Mouse (Mus musculus): Measurements from ENCODE around the gene Tex29. TPM values are rescaled to one million over a fixed set of nuclear protein-coding genes. Genes with fewer than 3 reads are reported as not detected.

Tex29 gene
- 0.23 TPM in 1 of 2 replicates, not detected in the other for polyA plus RNA-seq (2012; rRNA removed)
- 0.25 TPM in 1 of 2 replicates, not detected in the other for polyA plus RNA-seq (2014; fragmentation: Nextera tagmentation; extraction: Ambion mirVana)

DNA sequence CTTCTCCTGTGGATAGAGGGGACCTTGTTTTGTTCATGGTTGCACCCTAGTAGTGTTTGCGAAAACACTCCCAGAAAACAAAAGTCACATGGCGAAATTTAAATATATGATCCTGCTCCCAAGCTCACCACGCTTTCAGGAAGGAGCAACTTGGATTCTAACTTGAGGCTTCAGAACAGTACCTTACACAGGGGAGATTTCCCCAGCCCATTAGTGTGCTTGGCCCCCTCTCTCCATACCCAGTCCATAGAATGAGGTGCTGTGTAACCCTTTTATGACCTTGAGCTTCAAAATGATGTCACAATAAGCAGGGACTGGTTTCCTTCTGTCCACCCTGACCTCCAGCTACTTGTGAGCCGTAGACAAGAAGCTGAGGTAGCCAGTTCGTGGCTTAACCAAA, at the start of gene Tex29:
Gene Tex29 (plus strand): TSS at position 301 of the 400 bp plus-strand sequence.
- H3K27ac ChIP-seq (replicated peaks; ENCODE audit: low read depth, low read length): no peak within 1 kb of the TSS
- no peak for TF ChIP-seq POLR2A (IDR thresholded peaks at IDR 0.05; ENCODE audit: borderline replicate concordance, extremely low read depth, insufficient read depth, insufficient read length)
- peaks cover 3% of the 10 kb centered on the region; the same call in 1 of the 2 replicates for H3K36me3 ChIP-seq (ENCODE audit: control insufficient read depth, insufficient read depth, low read length)
- ATAC-seq (ENCODE audit: low FRiP score, low read depth) (no peak), DNase-seq (ENCODE audit: low spot score) (no peak)
- H3K4me1 ChIP-seq (ENCODE audit: control insufficient read depth, insufficient read depth, low read length): peaks cover 6% of the 10 kb centered on the region; the same call in 1 of the 2 replicates
- no peaks in the 10 kb centered on the region for H3K27me3 ChIP-seq (ENCODE audit: control insufficient read depth, insufficient read depth, low read length)
- no peaks in the 10 kb centered on the region for H3K9me3 ChIP-seq (ENCODE audit: control insufficient read depth, low read length)
- H3K4me3 ChIP-seq (replicated peaks; ENCODE audit: low read length): no peak within 1 kb of the TSS
- 83% methylated on average over 5 of the region's 5 CpGs for WGBS
- no peak within 1 kb of the TSS for H3K9ac ChIP-seq (ENCODE audit: low read depth, low read length, severe bottlenecking)
- no peak within 1 kb of the TSS for H3K4me2 ChIP-seq (replicated peaks; ENCODE audit: low read depth, low read length, severe bottlenecking)

DNA sequence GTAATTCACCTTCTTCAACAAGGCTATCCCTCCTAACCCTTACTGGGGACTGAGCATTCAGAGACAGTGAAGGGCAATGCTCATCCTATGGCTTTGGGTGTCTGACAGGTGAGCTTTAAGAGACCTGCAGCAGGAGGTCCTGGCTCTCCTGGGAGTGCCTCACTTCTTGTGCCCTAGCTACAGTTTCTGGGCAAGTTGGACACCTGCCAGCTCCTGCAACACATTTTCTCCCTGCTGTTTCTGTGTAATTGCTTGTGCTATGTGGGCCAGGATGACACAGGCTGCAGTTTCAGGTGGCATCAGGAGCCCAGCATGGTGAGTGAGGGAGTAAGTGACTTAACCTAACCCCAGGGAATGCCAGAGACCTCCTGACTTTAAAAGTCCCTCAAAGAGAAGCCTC, 45.3 kb upstream of the Tex29 start:
- Histone ChIP-seq H3K27me3 (ENCODE audit: control insufficient read depth, insufficient read depth, low read length) (no peaks in the 10 kb centered on the region), H3K9ac (ENCODE audit: low read depth, low read length, severe bottlenecking) (no peak overlapping the region), H3K36me3 (ENCODE audit: control insufficient read depth, insufficient read depth, low read length) (peaks cover 43% of the 10 kb centered on the region), H3K4me1 (ENCODE audit: control insufficient read depth, insufficient read depth, low read length) (no peaks in the 10 kb centered on the region), H3K4me3 (replicated peaks; ENCODE audit: low read length) (no peak overlapping the region), H3K9me3 (ENCODE audit: control insufficient read depth, low read length) (no peaks in the 10 kb centered on the region), H3K4me2 (replicated peaks; ENCODE audit: low read depth, low read length, severe bottlenecking) (no peak overlapping the region), H3K27ac (replicated peaks; ENCODE audit: low read depth, low read length) (no peak overlapping the region)
- DNase-seq (ENCODE audit: low spot score) (no peak), ATAC-seq (ENCODE audit: low FRiP score, low read depth) (no peak)
- no peak for TF ChIP-seq POLR2A (IDR thresholded peaks at IDR 0.05; ENCODE audit: borderline replicate concordance, extremely low read depth, insufficient read depth, insufficient read length)

DNA sequence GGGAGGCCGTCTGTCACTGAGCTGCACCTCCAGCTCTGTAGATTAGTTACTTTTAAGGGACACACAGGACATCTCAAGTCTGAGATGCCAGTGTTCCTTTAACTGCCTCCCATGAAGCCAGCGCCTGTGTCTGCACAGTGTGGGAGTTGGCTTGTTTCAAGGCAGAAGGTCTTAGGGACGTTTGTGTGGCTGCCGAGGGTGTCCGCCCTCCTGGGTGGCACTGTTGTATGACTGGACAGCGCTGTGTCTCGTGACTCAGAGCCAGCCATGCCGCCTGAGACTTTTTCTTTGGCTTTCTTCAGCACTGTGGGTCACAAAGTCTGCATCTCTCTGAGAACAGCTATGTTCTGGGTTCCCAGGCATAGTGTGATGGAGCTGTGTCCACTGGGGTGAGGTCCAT, 43.1 kb upstream of the Tex29 start:
- ATAC-seq (ENCODE audit: low FRiP score, low read depth): no peak
- DNase-seq (ENCODE audit: low spot score): no peak
- Histone ChIP-seq H3K27ac (replicated peaks; ENCODE audit: low read depth, low read length) (no peak overlapping the region), H3K9me3 (ENCODE audit: control insufficient read depth, low read length) (no peaks in the 10 kb centered on the region), H3K4me2 (replicated peaks; ENCODE audit: low read depth, low read length, severe bottlenecking) (no peak overlapping the region), H3K4me1 (ENCODE audit: control insufficient read depth, insufficient read depth, low read length) (no peaks in the 10 kb centered on the region), H3K27me3 (ENCODE audit: control insufficient read depth, insufficient read depth, low read length) (no peaks in the 10 kb centered on the region), H3K36me3 (ENCODE audit: control insufficient read depth, insufficient read depth, low read length) (peaks cover 40% of the 10 kb centered on the region), H3K4me3 (replicated peaks; ENCODE audit: low read length) (no peak overlapping the region), H3K9ac (ENCODE audit: low read depth, low read length, severe bottlenecking) (no peak overlapping the region)
- TF ChIP-seq POLR2A (IDR thresholded peaks at IDR 0.05; ENCODE audit: borderline replicate concordance, extremely low read depth, insufficient read depth, insufficient read length): no peak
- 82% methylated on average over 8 of the region's 8 CpGs for WGBS

DNA sequence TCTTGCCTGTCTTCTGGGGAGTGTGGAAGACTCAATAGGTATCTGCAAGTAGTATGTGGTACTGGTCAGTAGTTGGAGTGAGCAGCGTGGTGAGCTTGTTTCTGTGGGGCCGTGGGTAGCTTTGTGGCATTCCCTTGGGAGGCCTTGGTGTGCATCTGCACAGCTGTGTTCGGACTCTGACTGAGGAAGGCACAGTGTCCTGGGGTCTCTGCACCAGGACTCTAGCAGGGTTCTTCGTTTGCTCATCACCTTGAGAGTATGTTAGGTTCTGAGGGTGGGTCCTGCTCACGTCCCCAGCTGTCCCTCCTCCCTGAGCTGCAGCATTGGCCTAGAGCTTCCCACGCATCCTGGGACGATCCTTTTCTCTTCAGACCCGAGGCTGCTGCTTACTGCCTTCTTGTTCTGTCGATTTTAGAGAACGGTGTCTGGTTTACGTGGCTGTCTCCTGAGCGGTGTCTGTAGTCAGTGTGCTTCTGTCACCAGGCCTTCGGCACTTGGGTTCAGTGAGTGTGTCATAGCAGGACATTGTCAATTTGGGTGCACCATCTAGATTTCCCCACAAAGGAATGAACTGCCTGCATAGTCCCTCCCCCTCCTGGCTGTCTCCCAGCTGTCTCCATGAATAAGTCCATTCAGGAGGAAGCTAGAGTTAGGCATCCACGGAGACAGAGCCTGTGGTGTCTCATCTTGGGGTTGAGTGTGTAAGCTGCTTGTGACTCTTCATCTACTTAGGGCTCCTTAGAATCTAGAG, 42.4 kb upstream of the Tex29 start:
- Histone ChIP-seq H3K27me3 (ENCODE audit: control insufficient read depth, insufficient read depth, low read length) (no peaks in the 10 kb centered on the region), H3K4me3 (replicated peaks; ENCODE audit: low read length) (no peak overlapping the region), H3K36me3 (ENCODE audit: control insufficient read depth, insufficient read depth, low read length) (peaks cover 34% of the 10 kb centered on the region), H3K9me3 (ENCODE audit: control insufficient read depth, low read length) (no peaks in the 10 kb centered on the region), H3K27ac (replicated peaks; ENCODE audit: low read depth, low read length) (no peak overlapping the region), H3K4me2 (replicated peaks; ENCODE audit: low read depth, low read length, severe bottlenecking) (no peak overlapping the region), H3K9ac (ENCODE audit: low read depth, low read length, severe bottlenecking) (no peak overlapping the region), H3K4me1 (ENCODE audit: control insufficient read depth, insufficient read depth, low read length) (no peaks in the 10 kb centered on the region)
- DNase-seq (ENCODE audit: low spot score): no peak
- ATAC-seq (ENCODE audit: low FRiP score, low read depth): no peak
- 89% methylated on average over 14 of the region's 14 CpGs for WGBS
- TF ChIP-seq POLR2A (IDR thresholded peaks at IDR 0.05; ENCODE audit: borderline replicate concordance, extremely low read depth, insufficient read depth, insufficient read length): no peak

DNA sequence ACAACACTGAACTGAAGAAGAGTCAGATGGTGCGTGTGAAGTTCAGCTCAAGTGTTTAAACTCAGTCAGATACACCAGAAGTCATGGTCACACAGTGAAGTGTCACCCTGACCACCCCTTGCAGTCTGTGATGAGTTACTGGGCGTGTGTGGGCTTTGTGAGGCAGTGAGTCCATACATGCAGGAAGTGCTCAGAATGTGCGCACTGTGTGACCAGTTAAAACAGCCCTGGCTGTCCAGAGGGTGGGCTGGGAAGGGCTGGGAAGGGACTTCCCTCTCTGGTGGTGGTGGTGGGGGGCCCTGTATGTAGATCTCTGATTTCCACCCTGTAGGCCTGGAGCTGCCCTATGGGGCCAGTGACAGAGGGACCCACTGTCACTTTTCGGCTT, 41.8 kb upstream of the Tex29 start:
- no peak overlapping the region for H3K4me2 ChIP-seq (replicated peaks; ENCODE audit: low read depth, low read length, severe bottlenecking)
- H3K27me3 ChIP-seq (ENCODE audit: control insufficient read depth, insufficient read depth, low read length): no peaks in the 10 kb centered on the region
- WGBS: 85% methylated on average over 4 of the region's 4 CpGs
- H3K4me1 ChIP-seq (ENCODE audit: control insufficient read depth, insufficient read depth, low read length): no peaks in the 10 kb centered on the region
- H3K9me3 ChIP-seq (ENCODE audit: control insufficient read depth, low read length): no peaks in the 10 kb centered on the region
- DNase-seq (ENCODE audit: low spot score): no peak
- H3K36me3 ChIP-seq (ENCODE audit: control insufficient read depth, insufficient read depth, low read length): peaks cover 34% of the 10 kb centered on the region
- no peak for TF ChIP-seq POLR2A (IDR thresholded peaks at IDR 0.05; ENCODE audit: borderline replicate concordance, extremely low read depth, insufficient read depth, insufficient read length)
- no peak overlapping the region for H3K4me3 ChIP-seq (replicated peaks; ENCODE audit: low read length)
- no peak overlapping the region for H3K9ac ChIP-seq (ENCODE audit: low read depth, low read length, severe bottlenecking)
- ATAC-seq (ENCODE audit: low FRiP score, low read depth): no peak
- H3K27ac ChIP-seq (replicated peaks; ENCODE audit: low read depth, low read length): no peak overlapping the region
